Mouse (Mus musculus) midbrain, embryonic 16.5 days (tissue): ENCODE data around the gene Mb21d2. TPM values are rescaled to one million over a fixed set of nuclear protein-coding genes. Genes with fewer than 3 reads are reported as not detected.
A peak's percentile ranks its signal among the peaks of the same experiment; 100 is the strongest.

Experiments used
- ATAC-seq: fragments of 200-750 bp; cut with Nextera tagmentation; 2 replicates; pipeline ENCODE4 v1.8.0; 2017; ENCODE audit warnings: moderate TSS enrichment
- H3K27ac ChIP-seq: fragments of 300-500 bp; sonication (generic); 2 replicates; pipeline ENCODE4 v1.5.1; 2014; ENCODE audit warnings: mild to moderate bottlenecking, low read length, mixed read lengths
- H3K27me3 ChIP-seq: fragments of 300-500 bp; sonication (generic); 2 replicates; pipeline ENCODE4 v1.6.1; 2014; ENCODE audit warnings: low read depth, low read length, mixed read lengths; ENCODE audit not compliant: control insufficient read depth, insufficient read depth
- H3K36me3 ChIP-seq: fragments of 300-500 bp; sonication (generic); 2 replicates; pipeline ENCODE4 v1.6.1; 2014; ENCODE audit warnings: mild to moderate bottlenecking, low read length, moderate library complexity, mixed read lengths; ENCODE audit not compliant: control insufficient read depth, insufficient read depth
- H3K4me1 ChIP-seq: fragments of 300-500 bp; sonication (generic); 2 replicates; pipeline ENCODE4 v1.6.1; 2014; ENCODE audit warnings: mild to moderate bottlenecking, low read length, mixed read lengths; ENCODE audit not compliant: control insufficient read depth, insufficient read depth
- H3K4me2 ChIP-seq: fragments of 300-500 bp; sonication (generic); 2 replicates; pipeline ENCODE4 v1.6.1; 2014; ENCODE audit warnings: mild to moderate bottlenecking, low read length, mixed read lengths
- H3K4me3 ChIP-seq: fragments of 300-500 bp; sonication (generic); 2 replicates; pipeline ENCODE4 v1.5.1; 2014; ENCODE audit warnings: low read depth, mild to moderate bottlenecking, low read length, moderate library complexity, mixed read lengths
- H3K9ac ChIP-seq: fragments of 300-500 bp; sonication (generic); 2 replicates; pipeline ENCODE4 v1.6.1; 2014; ENCODE audit warnings: low read depth, low read length, mixed read lengths
- H3K9me3 ChIP-seq: fragments of 300-500 bp; sonication (generic); replicated peaks from 2 replicates; pipeline ENCODE4 v1.6.1; 2014; ENCODE audit warnings: mild to moderate bottlenecking, low read length, mixed read lengths; ENCODE audit not compliant: control insufficient read depth, poor library complexity, severe bottlenecking
- WGBS: fragments of 180-500 bp; shearing (Covaris S2); extraction: QIAGEN DNeasy Blood & Tissue Kit; methylation state at CpG from one replicate; pipeline ENCODE4 v1.1.7; 2014; 5-methylcytosine and 5-hydroxymethylcytosine counted together
- polyA plus RNA-seq: library from polyadenylated mRNA; unstranded; fragments of >200 nt; fragmentation: Nextera tagmentation; extraction: Ambion mirVana; gene quantifications from 2 replicates; pipeline ENCODE4 v1.2.1, GENCODE M21; 2015

The Mb21d2 gene
- polyA plus RNA-seq, 1 experiment from 2014 or later = 10.8 TPM

DNA sequence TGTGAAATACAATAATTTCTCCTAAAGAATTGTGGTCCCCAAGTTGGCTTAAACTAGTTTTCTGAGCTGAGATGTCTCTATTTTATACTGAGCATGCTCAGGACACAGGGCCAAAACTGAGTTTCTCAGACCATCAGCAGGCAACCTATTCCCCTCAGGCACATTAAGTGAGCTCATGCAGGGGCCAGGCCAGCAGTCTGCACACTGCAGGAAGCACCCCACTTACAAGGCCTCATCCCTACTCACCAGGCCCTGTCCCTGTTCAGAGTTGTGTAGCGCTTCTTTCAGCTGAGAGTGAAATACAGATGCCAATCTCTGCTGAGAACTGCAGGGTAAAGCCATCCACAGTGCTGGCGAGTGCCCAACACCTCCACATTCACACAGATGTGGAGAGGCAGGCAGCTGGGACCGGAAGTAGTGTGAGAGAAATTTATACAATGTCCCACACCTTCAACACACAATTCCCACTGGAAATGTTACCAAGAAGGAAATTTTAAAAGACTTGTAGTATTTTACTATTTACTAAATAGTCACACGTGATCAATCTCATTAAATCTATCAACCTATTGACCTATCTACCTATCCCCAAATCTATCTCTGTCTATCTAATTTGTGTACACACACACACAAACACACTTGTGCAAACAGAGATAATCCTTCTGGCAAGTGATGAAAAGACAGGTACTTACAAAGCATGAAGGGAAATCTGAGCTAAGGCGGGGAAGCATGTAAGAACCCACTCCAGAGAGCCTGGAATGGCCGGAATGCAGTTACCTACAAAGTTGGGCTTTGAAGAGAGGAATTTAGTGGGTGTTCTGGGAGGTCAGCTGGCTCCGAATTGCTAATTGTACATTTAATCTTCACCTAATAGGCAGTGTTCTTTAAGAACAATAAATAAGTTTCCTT is 22.9 kb downstream of the Mb21d2 start:
- no peak overlapping the region for H3K27ac ChIP-seq
- H3K9ac ChIP-seq = no peak overlapping the region
- H3K4me1 ChIP-seq = no peaks in the 10 kb centered on the region; the same call in 1 of the 2 replicates
- no peaks in the 10 kb centered on the region for H3K9me3 ChIP-seq
- H3K4me3 ChIP-seq = no peak overlapping the region
- ATAC-seq = no peak
- H3K36me3 ChIP-seq = no peaks in the 10 kb centered on the region
- WGBS = 85% methylated on average over 7 of the region's 7 CpGs
- no peaks in the 10 kb centered on the region for H3K27me3 ChIP-seq
- H3K4me2 ChIP-seq = no peak overlapping the region

DNA sequence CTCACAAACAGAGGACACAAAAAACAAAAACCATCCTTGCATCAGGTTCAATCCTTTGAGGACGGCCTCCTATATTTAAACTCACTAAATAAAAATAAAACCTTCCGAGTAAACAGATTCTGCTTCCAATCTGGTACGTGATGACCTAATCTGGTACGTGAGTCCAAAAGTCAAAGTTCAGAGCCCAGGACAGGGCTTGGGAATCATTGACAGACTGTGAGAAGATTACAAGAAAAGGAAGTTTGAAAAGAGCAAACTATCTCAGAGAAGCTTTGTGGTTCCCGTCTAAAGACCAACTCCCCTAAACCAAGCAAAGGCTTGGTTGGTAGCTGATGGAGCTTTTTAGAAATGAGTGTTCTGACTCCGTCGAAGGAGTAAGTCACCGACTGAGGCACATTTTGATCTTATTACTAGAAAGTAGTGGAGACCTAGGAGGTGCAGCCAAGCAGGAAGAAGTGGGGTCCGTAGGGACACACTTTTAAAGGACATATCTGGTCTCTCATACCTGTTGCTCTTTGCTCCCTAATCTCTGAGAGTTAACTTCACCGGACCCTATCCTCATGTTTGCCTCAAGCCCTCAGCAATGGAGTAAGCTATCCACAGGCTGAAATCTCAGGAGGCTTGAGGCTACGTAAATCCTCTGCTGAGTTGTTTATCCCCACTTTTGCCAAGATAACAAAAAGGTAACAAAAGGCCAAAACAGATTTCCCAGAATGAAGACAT is 23.7 kb downstream of the Mb21d2 start:
- Histone ChIP-seq H3K27me3 (no peaks in the 10 kb centered on the region), H3K9ac (no peak overlapping the region), H3K4me1 (no peaks in the 10 kb centered on the region; the same call in 1 of the 2 replicates), H3K36me3 (no peaks in the 10 kb centered on the region), H3K4me2 (no peak overlapping the region), H3K27ac (no peak overlapping the region), H3K9me3 (no peaks in the 10 kb centered on the region), H3K4me3 (no peak overlapping the region)
- ATAC-seq = no peak
- WGBS = 90% methylated on average over 11 of the region's 11 CpGs

DNA sequence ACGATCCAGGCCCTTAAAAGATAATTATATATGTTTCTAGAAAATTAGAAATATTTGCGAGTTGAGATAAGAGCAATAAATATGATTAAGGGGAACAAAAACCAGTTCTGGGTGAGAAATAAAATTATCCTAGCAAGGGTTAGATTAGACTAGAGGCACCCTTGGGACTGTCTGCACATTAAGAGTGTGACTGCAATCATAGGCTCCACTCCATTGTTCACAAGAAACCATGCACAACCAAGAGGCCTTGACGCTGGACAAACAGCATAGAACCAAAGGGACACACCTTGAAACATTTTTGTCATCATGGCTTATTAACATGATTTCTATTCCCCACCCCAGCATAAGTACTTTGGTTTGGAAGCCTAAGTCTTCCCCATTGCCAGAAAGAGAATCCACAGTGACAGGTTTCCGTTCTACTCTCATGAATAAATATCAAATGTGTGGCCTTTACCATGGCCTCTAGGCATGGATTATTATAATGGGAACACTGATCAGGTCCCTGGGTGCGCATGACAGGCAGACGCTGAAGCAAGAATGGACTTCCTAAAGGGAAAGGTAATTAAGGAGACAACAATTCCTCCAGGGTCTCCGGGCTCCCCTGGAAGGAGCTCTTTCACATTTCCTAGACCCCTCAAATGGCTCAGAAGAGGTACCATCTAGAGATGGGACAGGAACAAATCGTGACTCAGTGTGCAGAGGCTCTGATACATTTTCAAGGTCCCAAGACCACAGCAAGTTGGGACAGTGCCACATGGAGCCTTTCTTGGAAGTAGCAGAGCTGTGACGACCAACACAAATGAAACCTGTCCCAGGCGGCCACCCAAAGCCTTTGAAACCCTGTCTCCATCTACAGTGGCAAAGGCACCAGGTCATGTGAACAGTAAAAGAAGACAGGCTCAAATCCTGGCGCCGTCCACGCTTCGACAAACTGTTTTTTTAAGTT is 26.6 kb downstream of the Mb21d2 start:
- Histone ChIP-seq H3K9me3 (no peaks in the 10 kb centered on the region), H3K27me3 (no peaks in the 10 kb centered on the region), H3K27ac (no peak overlapping the region), H3K9ac (no peak overlapping the region), H3K4me3 (no peak overlapping the region), H3K36me3 (no peaks in the 10 kb centered on the region), H3K4me1 (peaks cover 14% of the 10 kb centered on the region), H3K4me2 (no peak overlapping the region)
- ATAC-seq = no peak
- 65% methylated on average over 14 of the region's 14 CpGs for WGBS

DNA sequence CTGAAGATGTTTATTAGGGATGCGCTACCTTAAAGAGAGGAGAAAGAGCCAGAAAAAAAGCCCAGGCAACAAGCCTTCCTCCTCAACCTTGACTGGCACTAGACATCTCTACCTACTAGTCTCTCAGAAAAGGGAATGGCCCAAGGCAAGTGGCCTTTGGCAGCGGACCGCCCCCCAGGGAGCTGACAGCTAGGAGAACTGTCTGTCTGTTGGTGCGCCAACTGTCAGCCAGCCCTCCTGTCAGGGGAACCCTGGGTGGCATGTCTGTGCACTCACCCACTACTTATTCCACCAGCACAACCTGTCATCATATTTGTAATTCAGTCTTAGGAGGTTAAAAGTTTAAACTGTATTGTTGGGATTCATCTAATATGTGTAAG is 30.3 kb downstream of the Mb21d2 start:
- Histone ChIP-seq H3K4me2 (no peak overlapping the region), H3K9ac (no peak overlapping the region), H3K27ac (no peak overlapping the region), H3K4me1 (peaks cover 14% of the 10 kb centered on the region), H3K36me3 (no peaks in the 10 kb centered on the region), H3K9me3 (no peaks in the 10 kb centered on the region), H3K4me3 (no peak overlapping the region), H3K27me3 (no peaks in the 10 kb centered on the region)
- WGBS = 60% methylated on average over 4 of the region's 4 CpGs
- no peak for ATAC-seq

DNA sequence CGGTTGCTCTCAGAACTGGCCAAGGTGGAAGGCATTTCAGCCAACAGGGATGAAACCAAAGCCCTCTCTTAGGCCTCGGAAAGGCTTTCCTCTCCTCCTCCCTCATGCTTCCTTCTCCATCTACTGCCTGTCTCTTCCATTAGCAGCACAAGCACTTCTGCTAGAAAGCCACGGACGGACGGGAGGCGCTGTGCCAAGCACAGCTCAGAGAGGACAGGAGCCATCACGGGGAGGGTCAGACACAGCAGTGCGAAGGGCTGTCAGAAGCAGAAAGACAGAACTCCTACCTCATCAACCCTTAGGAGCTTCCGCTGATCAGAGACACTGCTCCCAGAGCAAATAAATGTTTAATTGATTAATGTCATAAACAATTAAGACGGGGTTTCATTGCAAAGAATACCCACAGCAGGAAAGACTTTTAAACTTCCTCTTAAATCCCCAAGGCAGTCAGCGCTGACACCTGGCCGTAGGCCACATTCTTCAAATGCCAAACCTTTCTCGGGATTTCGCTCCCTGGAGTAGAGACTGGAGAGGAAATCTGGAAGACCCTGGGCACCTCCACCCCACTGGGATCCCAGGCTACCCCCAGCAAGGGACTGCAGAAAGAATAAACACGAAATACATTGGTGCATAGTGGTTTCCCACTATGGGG is 30.8 kb downstream of the Mb21d2 start:
- ATAC-seq = no peak
- H3K4me2 ChIP-seq = peak overlapping the region; percentile 8; the same call in 1 of the 2 replicates

DNA sequence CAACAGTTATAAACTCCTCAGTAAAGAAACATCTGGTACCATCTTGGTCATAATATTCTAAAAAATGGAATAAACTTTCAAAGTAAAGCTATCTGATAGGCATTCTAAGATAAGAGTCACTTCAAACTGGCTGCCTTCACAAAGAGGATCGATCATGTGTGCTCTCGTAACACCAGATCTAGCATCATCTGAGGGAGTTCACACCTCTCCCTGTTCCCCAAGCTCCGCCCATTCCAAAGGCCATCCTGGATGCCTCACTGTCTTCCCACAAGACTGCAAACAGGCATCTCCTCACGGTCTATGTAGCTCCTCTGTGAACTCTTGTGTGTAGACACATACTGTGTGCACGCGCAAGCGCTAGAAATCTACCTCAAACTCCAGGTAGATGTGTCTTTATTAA is 32.9 kb downstream of the Mb21d2 start:
- Histone ChIP-seq H3K9ac (no peak overlapping the region), H3K4me1 (peaks cover 14% of the 10 kb centered on the region), H3K4me2 (no peak overlapping the region), H3K9me3 (no peaks in the 10 kb centered on the region), H3K27me3 (no peaks in the 10 kb centered on the region), H3K36me3 (no peaks in the 10 kb centered on the region), H3K27ac (no peak overlapping the region), H3K4me3 (no peak overlapping the region)
- no peak for ATAC-seq
- 94% methylated on average over 7 of the region's 7 CpGs for WGBS

More for the DNA sequence above, 30.8 kb downstream of the Mb21d2 start:
- Histone ChIP-seq H3K9ac (no peak overlapping the region), H3K9me3 (no peaks in the 10 kb centered on the region), H3K36me3 (no peaks in the 10 kb centered on the region), H3K4me3 (no peak overlapping the region), H3K4me1 (peaks cover 14% of the 10 kb centered on the region), H3K27ac (no peak overlapping the region), H3K27me3 (no peaks in the 10 kb centered on the region)
- 40% methylated on average over 15 of the region's 15 CpGs for WGBS

DNA sequence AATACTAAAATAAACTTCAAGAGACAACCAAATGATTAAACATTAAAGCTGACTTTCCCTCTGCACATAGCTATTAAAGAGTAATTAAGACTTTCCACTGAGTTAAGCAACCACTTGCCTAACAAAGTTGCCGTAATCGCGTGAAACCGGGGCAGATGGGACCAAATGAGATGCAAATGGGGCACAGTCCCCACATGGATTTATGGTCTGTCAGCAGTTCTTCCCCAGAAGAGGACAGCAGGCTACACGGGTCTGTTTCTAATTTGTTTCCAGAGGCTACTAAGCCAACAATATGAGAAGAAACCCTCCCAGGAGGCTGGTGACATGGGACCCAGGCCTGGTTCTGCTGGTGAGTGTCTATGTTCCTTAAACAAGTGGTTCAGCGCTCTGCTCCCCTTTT is 34.6 kb downstream of the Mb21d2 start:
- H3K4me1 ChIP-seq = peaks cover 14% of the 10 kb centered on the region
- no peak overlapping the region for H3K27ac ChIP-seq
- no peak overlapping the region for H3K4me3 ChIP-seq
- no peak overlapping the region for H3K9ac ChIP-seq
- no peaks in the 10 kb centered on the region for H3K36me3 ChIP-seq
- H3K9me3 ChIP-seq = no peaks in the 10 kb centered on the region; the same call in 1 of the 2 replicates
- 50% methylated on average over 6 of the region's 6 CpGs for WGBS
- H3K27me3 ChIP-seq = no peaks in the 10 kb centered on the region
- no peak for ATAC-seq
- no peak overlapping the region for H3K4me2 ChIP-seq

DNA sequence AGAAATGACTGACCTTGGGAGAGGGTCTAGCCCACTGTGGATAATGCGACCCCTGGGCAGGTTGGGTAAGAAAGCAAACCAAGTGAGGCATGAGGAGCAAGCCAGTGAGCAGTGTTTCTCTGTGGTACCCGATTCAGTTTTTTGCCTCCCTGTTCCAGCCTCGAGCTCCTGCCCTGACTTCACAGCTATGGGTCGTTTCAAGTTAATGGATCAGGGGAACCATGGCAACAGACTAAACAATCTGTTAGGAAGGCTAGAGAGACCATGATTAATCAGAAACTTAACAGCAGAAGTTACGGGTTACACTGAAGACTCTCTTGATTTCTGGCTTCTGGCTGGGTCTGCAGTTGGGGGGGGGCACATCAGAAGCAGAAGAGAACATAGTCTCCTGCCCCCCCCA is 36.2 kb downstream of the Mb21d2 start:
- H3K4me3 ChIP-seq = no peak overlapping the region
- H3K27ac ChIP-seq = no peak overlapping the region
- H3K9me3 ChIP-seq = peaks cover 7% of the 10 kb centered on the region; the same call in 1 of the 2 replicates
- no peaks in the 10 kb centered on the region for H3K27me3 ChIP-seq
- WGBS = 26% methylated on average over 5 of the region's 5 CpGs
- H3K9ac ChIP-seq = no peak overlapping the region
- no peaks in the 10 kb centered on the region for H3K36me3 ChIP-seq
- no peak for ATAC-seq
- no peak overlapping the region for H3K4me2 ChIP-seq
- H3K4me1 ChIP-seq = peaks cover 3% of the 10 kb centered on the region
